Mouse (Mus musculus) liver, embryonic 14.5 days (tissue): ENCODE data around the gene Eif2b5. TPM values are rescaled to one million over a fixed set of nuclear protein-coding genes. Genes with fewer than 3 reads are reported as not detected.

Source experiments
- ATAC-seq: fragments of 200-750 bp; cut with Nextera tagmentation; 2 replicates; pipeline ENCODE4 v1.8.0; 2017; ENCODE audit warnings: moderate number of reproducible peaks, mild to moderate bottlenecking, moderate library complexity; ENCODE audit not compliant: insufficient read depth
- DNase-seq, 3 experiments: peaks; one replicate each; pipeline ENCODE4 v3.0.0-alpha.2; 2012 to 2013; ENCODE audit warnings: low read depth in 3 of 3, low spot score in 3 of 3
- H3K27ac ChIP-seq: fragments of 300-500 bp; sonication (generic); 2 replicates; pipeline ENCODE4 v1.5.1; 2014; ENCODE audit warnings: moderate library complexity, mild to moderate bottlenecking, control low read depth, inconsistent platforms
- H3K27me3 ChIP-seq: fragments of 300-500 bp; sonication (generic); 2 replicates; pipeline ENCODE4 v1.6.1; 2014; ENCODE audit warnings: mild to moderate bottlenecking, low read length, moderate library complexity; ENCODE audit not compliant: control insufficient read depth, insufficient read depth
- H3K36me3 ChIP-seq: fragments of 300-500 bp; sonication (generic); replicated peaks from 2 replicates; pipeline ENCODE4 v1.6.1; 2014; ENCODE audit warnings: low read depth; ENCODE audit not compliant: control insufficient read depth, insufficient read depth
- H3K4me1 ChIP-seq, 2 experiments: fragments of 200-500 bp in 1 of 2; fragments of 300-500 bp in 1 of 2; sonication (generic) in 1 of 2; replicated peaks; 2 replicates each; pipeline ENCODE4 v1.6.1; 2012 to 2014; ENCODE audit warnings: antibody characterized with exemption in 1 of 2, inconsistent platforms in 1 of 2, low read length in 1 of 2; ENCODE audit not compliant: control insufficient read depth in 2 of 2, insufficient read depth in 2 of 2
- H3K4me2 ChIP-seq: fragments of 300-500 bp; sonication (generic); 2 replicates; pipeline ENCODE4 v1.6.1; 2014; ENCODE audit warnings: low read depth, mild to moderate bottlenecking, control low read depth, moderate library complexity
- H3K4me3 ChIP-seq, 2 experiments: fragments of 200-500 bp in 1 of 2; fragments of 300-500 bp in 1 of 2; sonication (generic) in 1 of 2; 2 replicates each; pipeline ENCODE4 v1.5.1; 2012 to 2014; ENCODE audit warnings: low read depth in 2 of 2, low read length in 2 of 2, mild to moderate bottlenecking in 2 of 2, control low read depth in 1 of 2, inconsistent platforms in 1 of 2, moderate library complexity in 1 of 2; ENCODE audit not compliant: insufficient read depth in 1 of 2
- H3K9ac ChIP-seq: fragments of 300-500 bp; sonication (generic); replicated peaks from 2 replicates; pipeline ENCODE4 v1.6.1; 2014; ENCODE audit warnings: mild to moderate bottlenecking, control low read depth, moderate library complexity
- H3K9me3 ChIP-seq: fragments of 300-500 bp; sonication (generic); 2 replicates; pipeline ENCODE4 v1.6.1; 2016; ENCODE audit warnings: low read length, mixed read lengths; ENCODE audit not compliant: control insufficient read depth
- CTCF ChIP-seq: IDR thresholded peaks from 2 replicates; pipeline ENCODE4 v1.5.1; 2016; ENCODE audit warnings: antibody characterized with exemption, low read depth, control low read depth
- EP300 ChIP-seq: IDR thresholded peaks from 2 replicates; pipeline ENCODE4 v1.6.1; 2016; ENCODE audit warnings: antibody characterized with exemption, low read depth
- WGBS: fragments of 180-500 bp; shearing (Covaris S2); extraction: QIAGEN DNeasy Blood & Tissue Kit; methylation state at CpG from one replicate; pipeline ENCODE4 v1.1.7; 2014; ENCODE audit not compliant: insufficient replicate concordance; 5-methylcytosine and 5-hydroxymethylcytosine counted together
- polyA plus RNA-seq, 2 experiments: library from polyadenylated mRNA; depleted of rRNA in 1 of 2; stranded (reverse) in 1 of 2; unstranded in 1 of 2; fragments of >200 nt; fragmentation: Nextera tagmentation in 1 of 2; extraction: Ambion mirVana in 1 of 2; gene quantifications; 2 replicates each; pipeline versions ENCODE4 v1.2.1 to v1.2.3; 2012 to 2014

The Eif2b5 gene
- polyA plus RNA-seq, 2 experiments = 23.3 to 39.0 TPM

- DNase-seq = peak in 1 of 3 experiments; percentile 55
- Histone ChIP-seq H3K27ac (peak overlapping the region; percentile 89), H3K27me3 (no peaks in the 10 kb centered on the region), H3K4me3 (peak overlapping the region; percentile 88 to 98), H3K4me2 (peak overlapping the region; percentile 78), H3K9me3 (no peaks in the 10 kb centered on the region), H3K9ac (peak overlapping the region; percentile 86), H3K36me3 (peaks cover 45% of the 10 kb centered on the region), H3K4me1 (peaks cover 17 to 26% of the 10 kb centered on the region in 2 experiments)
- WGBS = 28% methylated on average over 5 of the region's 5 CpGs
- ATAC-seq = no peak
- TF ChIP-seq EP300 (no peak), CTCF (peak; percentile 39)
Observed at GRCm38 (mm10) chr16:20537071-20537471, 38.5 kb downstream of the Eif2b5 start.

GRCm38 (mm10) chr16:20537601-20538320 lies 39.1 kb downstream of the Eif2b5 start:
- Histone ChIP-seq H3K4me2 (peak overlapping the region; percentile 78), H3K9me3 (no peaks in the 10 kb centered on the region), H3K36me3 (peaks cover 50% of the 10 kb centered on the region), H3K27ac (peak overlapping the region; percentile 89), H3K4me1 (peaks cover 17 to 26% of the 10 kb centered on the region in 2 experiments), H3K4me3 (peak overlapping the region; percentile 88 to 98), H3K9ac (peak overlapping the region; percentile 86), H3K27me3 (no peaks in the 10 kb centered on the region)
- no peak for ATAC-seq
- 27% methylated on average over 6 of the region's 6 CpGs for WGBS
- TF ChIP-seq CTCF = no peak
- no peak for TF ChIP-seq EP300
- no peak for DNase-seq

GRCm38 (mm10) chr16:20539649-20540048 lies 41.0 kb downstream of the Eif2b5 start:
- TF ChIP-seq EP300 (no peak), CTCF (no peak)
- WGBS = 45% methylated on average over 3 of the region's 3 CpGs
- Histone ChIP-seq H3K27ac (no peak overlapping the region), H3K4me2 (no peak overlapping the region), H3K4me3 (no peak overlapping the region), H3K36me3 (peaks cover 65% of the 10 kb centered on the region), H3K4me1 (peaks cover 17 to 26% of the 10 kb centered on the region in 2 experiments), H3K27me3 (no peaks in the 10 kb centered on the region), H3K9me3 (no peaks in the 10 kb centered on the region), H3K9ac (no peak overlapping the region; the same call in 1 of the 2 replicates)
- no peak for DNase-seq
- no peak for ATAC-seq

GRCm38 (mm10) chr16:20540438-20540837 lies 41.8 kb downstream of the Eif2b5 start:
- Histone ChIP-seq H3K27me3 (no peaks in the 10 kb centered on the region), H3K27ac (no peak overlapping the region), H3K9ac (no peak overlapping the region), H3K4me2 (no peak overlapping the region), H3K4me3 (no peak overlapping the region), H3K4me1 (peaks cover 17 to 26% of the 10 kb centered on the region in 2 experiments), H3K36me3 (peaks cover 69% of the 10 kb centered on the region), H3K9me3 (no peaks in the 10 kb centered on the region)
- ATAC-seq (no peak), DNase-seq (peak in 1 of 3 experiments; percentile 17)
- 37% methylated on average over 4 of the region's 4 CpGs for WGBS
- no peak for TF ChIP-seq EP300
- TF ChIP-seq CTCF = no peak

GRCm38 (mm10) chr16:20545696-20546095 lies 47.1 kb downstream of the Eif2b5 start:
- WGBS = 86% methylated on average over 10 of the region's 10 CpGs
- no peak for TF ChIP-seq EP300
- no peak for TF ChIP-seq CTCF
- Histone ChIP-seq H3K27ac (no peak overlapping the region), H3K9me3 (no peaks in the 10 kb centered on the region), H3K9ac (no peak overlapping the region), H3K4me1 (peaks cover 11 to 15% of the 10 kb centered on the region in 2 experiments), H3K4me3 (no peak overlapping the region), H3K36me3 (peaks cover 48% of the 10 kb centered on the region), H3K27me3 (no peaks in the 10 kb centered on the region), H3K4me2 (no peak overlapping the region)
- no peak for DNase-seq
- no peak for ATAC-seq
